Mouse (Mus musculus) hindbrain, embryonic 15.5 days (tissue): Measurements from ENCODE around the gene Rnf217. TPM values are rescaled to one million over a fixed set of nuclear protein-coding genes. Genes with fewer than 3 reads are reported as not detected.
A peak's percentile ranks its signal among the peaks of the same experiment; 100 is the strongest.

Source experiments
- ATAC-seq: fragments of 200-750 bp; cut with Nextera tagmentation; 2 replicates; pipeline ENCODE4 v1.8.0; 2017; ENCODE audit warnings: low read depth, moderate number of reproducible peaks, moderate TSS enrichment; ENCODE audit not compliant: low FRiP score
- H3K27ac ChIP-seq: fragments of 300-500 bp; sonication (generic); replicated peaks from 2 replicates; pipeline ENCODE4 v1.5.1; 2015; ENCODE audit warnings: mild to moderate bottlenecking, inconsistent platforms
- H3K27me3 ChIP-seq: fragments of 300-500 bp; sonication (generic); 2 replicates; pipeline ENCODE4 v1.6.1; 2015; ENCODE audit warnings: control low read depth, inconsistent platforms
- H3K36me3 ChIP-seq: fragments of 300-500 bp; sonication (generic); 2 replicates; pipeline ENCODE4 v1.6.1; 2015; ENCODE audit warnings: control low read depth, inconsistent platforms
- H3K4me1 ChIP-seq: fragments of 300-500 bp; sonication (generic); replicated peaks from 2 replicates; pipeline ENCODE4 v1.6.1; 2015; ENCODE audit warnings: control low read depth, inconsistent platforms
- H3K4me2 ChIP-seq: fragments of 300-500 bp; sonication (generic); 2 replicates; pipeline ENCODE4 v1.6.1; 2015; ENCODE audit warnings: moderate library complexity, mild to moderate bottlenecking, inconsistent platforms
- H3K4me3 ChIP-seq: fragments of 300-500 bp; sonication (generic); 2 replicates; pipeline ENCODE4 v1.5.1; 2015; ENCODE audit warnings: mild to moderate bottlenecking, inconsistent platforms
- H3K9ac ChIP-seq: fragments of 300-500 bp; sonication (generic); 2 replicates; pipeline ENCODE4 v1.6.1; 2015; ENCODE audit warnings: inconsistent platforms
- H3K9me3 ChIP-seq: fragments of 300-500 bp; sonication (generic); 2 replicates; pipeline ENCODE4 v1.6.1; 2016; ENCODE audit warnings: control low read depth, inconsistent platforms
- WGBS: fragments of 180-500 bp; shearing (Covaris S2); methylation state at CpG from one replicate; pipeline ENCODE4 v1.1.7; 2015; 5-methylcytosine and 5-hydroxymethylcytosine counted together
- polyA plus RNA-seq: library from polyadenylated mRNA; unstranded; fragments of >200 nt; fragmentation: Nextera tagmentation; extraction: Ambion mirVana; gene quantifications from 2 replicates; pipeline ENCODE4 v1.2.1, GENCODE M21; 2015

The Rnf217 gene
- polyA plus RNA-seq, 1 experiment from 2014 or later = 1.9 TPM

- H3K27me3 ChIP-seq = no peaks in the 10 kb centered on the region
- H3K4me3 ChIP-seq = no peak overlapping the region
- H3K27ac ChIP-seq = no peak overlapping the region
- H3K4me1 ChIP-seq = no peaks in the 10 kb centered on the region
- peak; percentile 68; the same call in 1 of the 2 replicates for ATAC-seq
- no peaks in the 10 kb centered on the region for H3K36me3 ChIP-seq
- WGBS = 80% methylated on average over 6 of the region's 6 CpGs
- no peaks in the 10 kb centered on the region for H3K9me3 ChIP-seq
- no peak overlapping the region for H3K9ac ChIP-seq
- no peak overlapping the region for H3K4me2 ChIP-seq
These were observed 143.0 kb downstream of the Rnf217 start for GRCm38 (mm10) chr10:31465840-31466541.

GRCm38 (mm10) chr10:31465424-31465823 is 143.6 kb downstream of the Rnf217 start:
- Histone ChIP-seq H3K4me1 (no peaks in the 10 kb centered on the region), H3K4me2 (no peak overlapping the region), H3K36me3 (no peaks in the 10 kb centered on the region), H3K9me3 (no peaks in the 10 kb centered on the region), H3K9ac (no peak overlapping the region), H3K27ac (no peak overlapping the region), H3K27me3 (no peaks in the 10 kb centered on the region), H3K4me3 (no peak overlapping the region)
- WGBS = 85% methylated on average over 4 of the region's 4 CpGs
- ATAC-seq = no peak

DNA sequence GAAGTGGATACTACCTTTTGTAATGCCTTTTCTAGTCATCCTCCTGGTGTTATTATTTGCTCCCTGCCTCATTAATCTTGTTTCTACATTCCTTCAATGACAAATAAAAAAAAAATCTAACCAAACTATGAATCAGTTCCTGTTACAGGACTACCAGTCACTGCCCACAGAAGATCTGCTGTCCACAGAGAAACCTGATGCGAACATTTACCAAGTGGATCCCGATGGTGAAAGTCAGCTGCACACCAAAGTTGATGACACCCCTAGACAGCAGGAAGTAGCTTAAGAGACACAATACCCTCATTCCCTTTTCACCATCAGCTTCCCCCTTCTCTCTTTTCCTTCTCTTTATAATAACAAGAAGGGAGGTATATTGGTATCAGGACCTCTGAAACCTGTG is 145.9 kb downstream of the Rnf217 start:
- no peaks in the 10 kb centered on the region for H3K9me3 ChIP-seq
- no peak overlapping the region for H3K9ac ChIP-seq
- no peaks in the 10 kb centered on the region for H3K27me3 ChIP-seq
- ATAC-seq = no peak
- no peak overlapping the region for H3K4me2 ChIP-seq
- H3K4me1 ChIP-seq = no peaks in the 10 kb centered on the region
- H3K4me3 ChIP-seq = no peak overlapping the region
- H3K27ac ChIP-seq = no peak overlapping the region
- WGBS = 96% methylated on average over 2 of the region's 2 CpGs
- no peaks in the 10 kb centered on the region for H3K36me3 ChIP-seq

GRCm38 (mm10) chr10:31456806-31457205 is 152.2 kb downstream of the Rnf217 start:
- Histone ChIP-seq H3K4me3 (no peak overlapping the region), H3K9me3 (no peaks in the 10 kb centered on the region), H3K4me1 (no peaks in the 10 kb centered on the region), H3K27ac (no peak overlapping the region), H3K4me2 (no peak overlapping the region), H3K27me3 (no peaks in the 10 kb centered on the region), H3K36me3 (no peaks in the 10 kb centered on the region), H3K9ac (no peak overlapping the region)
- no peak for ATAC-seq
- 30% methylated on average over 1 of the region's 1 CpGs for WGBS

- no peaks in the 10 kb centered on the region for H3K36me3 ChIP-seq
- no peak overlapping the region for H3K4me2 ChIP-seq
- ATAC-seq = no peak
- no peaks in the 10 kb centered on the region for H3K9me3 ChIP-seq
- H3K4me3 ChIP-seq = no peak overlapping the region
- 59% methylated on average over 1 of the region's 1 CpGs for WGBS
- no peak overlapping the region for H3K27ac ChIP-seq
- no peak overlapping the region for H3K9ac ChIP-seq
- 0 out of 2 replicates have a peak, but pooled peaks cover 5% of the 10 kb centered on the region for H3K4me1 ChIP-seq
- H3K27me3 ChIP-seq = no peaks in the 10 kb centered on the region
These were observed 161.9 kb downstream of the Rnf217 start for GRCm38 (mm10) chr10:31447083-31447482.

DNA sequence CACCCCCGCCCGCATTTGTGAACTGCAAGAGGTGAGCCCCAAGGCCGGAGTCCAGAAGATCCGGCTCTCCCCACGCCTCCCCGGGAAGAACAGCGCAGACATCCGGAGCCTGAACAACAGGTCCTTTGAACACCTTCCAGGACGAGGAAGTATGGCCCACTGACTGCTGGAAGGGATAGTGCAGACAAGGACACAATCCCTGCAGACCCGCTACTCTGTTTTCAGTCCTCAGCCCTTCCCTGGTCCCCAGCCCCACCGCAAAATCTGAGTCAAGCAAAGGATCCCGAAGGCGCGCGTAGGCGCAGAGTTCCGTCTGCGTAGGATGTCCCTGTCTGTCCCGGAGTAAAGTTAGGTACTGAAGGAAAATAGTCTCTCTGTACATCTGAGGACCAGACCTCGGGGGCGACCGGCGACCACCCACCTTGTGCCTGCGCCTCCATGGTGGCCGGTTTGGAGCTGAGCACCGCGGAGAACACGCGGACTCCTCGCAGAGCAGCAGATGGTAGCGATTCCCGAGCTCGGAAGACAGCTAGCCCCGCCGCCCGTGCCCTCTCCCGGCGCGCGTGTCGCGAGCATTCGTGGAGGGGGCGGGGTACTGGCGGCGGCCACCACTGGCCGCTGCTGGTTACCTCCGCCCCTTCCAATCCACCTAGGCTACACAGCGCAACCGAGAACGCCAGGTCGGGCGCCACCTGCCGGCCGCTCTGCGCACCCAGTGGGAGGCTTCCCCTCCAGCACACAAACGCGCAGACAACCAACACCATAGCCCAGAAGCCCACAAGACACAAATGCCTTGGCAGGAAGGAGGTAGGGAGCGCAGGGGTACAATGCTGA is 163.5 kb downstream of the Rnf217 start, which contains the start of gene Tpd52l1:
Gene Tpd52l1 (minus strand): TSS at position 668 of the 834 bp plus-strand sequence.
- Histone ChIP-seq H3K4me3 (peak within 1 kb of the TSS; percentile 68), H3K9ac (peak within 1 kb of the TSS; percentile 54), H3K9me3 (no peaks in the 10 kb centered on the region), H3K4me2 (peak within 1 kb of the TSS; percentile 81), H3K36me3 (no peaks in the 10 kb centered on the region), H3K27ac (peak within 1 kb of the TSS; percentile 39; the same call in 1 of the 2 replicates), H3K27me3 (no peaks in the 10 kb centered on the region), H3K4me1 (0 out of 2 replicates have a peak, but pooled peaks cover 5% of the 10 kb centered on the region)
- peak; percentile 99 for ATAC-seq
- WGBS = under 1% methylated on average over 59 of the region's 59 CpGs

- 57% methylated on average over 7 of the region's 7 CpGs for WGBS
- H3K27ac ChIP-seq = no peak overlapping the region
- no peaks in the 10 kb centered on the region for H3K36me3 ChIP-seq
- H3K27me3 ChIP-seq = no peaks in the 10 kb centered on the region
- no peaks in the 10 kb centered on the region for H3K9me3 ChIP-seq
- no peak overlapping the region for H3K4me2 ChIP-seq
- 0 out of 2 replicates have a peak, but pooled peaks cover 5% of the 10 kb centered on the region for H3K4me1 ChIP-seq
- ATAC-seq = no peak
- no peak overlapping the region for H3K9ac ChIP-seq
- no peak overlapping the region for H3K4me3 ChIP-seq
These were observed 164.8 kb downstream of the Rnf217 start for GRCm38 (mm10) chr10:31444206-31444605.

Other genes starting within 250 kb of the Rnf217 start
- 40.8 and 41.7 TPM in 2 replicates for gene Tpd52l1, start 163.2 kb downstream of the Rnf217 start, polyA plus RNA-seq